Mouse (Mus musculus) neural tube, embryonic 12.5 days (tissue): ENCODE measurements at regions not wholly inside any gene's neighbourhood (a gene's known extent, or its start where the extent isn't known, plus 50 kb on each side); places are given as distances from the start of the nearest gene placed in this dataset.

Source experiments
- ATAC-seq: fragments of 200-750 bp; cut with Nextera tagmentation; 2 replicates; pipeline ENCODE4 v1.8.0; 2017; ENCODE audit warnings: low read depth, mild to moderate bottlenecking, moderate TSS enrichment, moderate library complexity; ENCODE audit not compliant: low FRiP score
- H3K27ac ChIP-seq: fragments of 300-500 bp; sonication (generic); 2 replicates; pipeline ENCODE4 v1.5.1; 2016
- H3K27me3 ChIP-seq: fragments of 300-500 bp; sonication (generic); replicated peaks from 2 replicates; pipeline ENCODE4 v1.6.1; 2016; ENCODE audit warnings: mild to moderate bottlenecking
- H3K36me3 ChIP-seq: fragments of 300-500 bp; sonication (generic); 2 replicates; pipeline ENCODE4 v1.6.1; 2016; ENCODE audit warnings: mild to moderate bottlenecking
- H3K4me1 ChIP-seq: fragments of 300-500 bp; sonication (generic); 2 replicates; pipeline ENCODE4 v1.6.1; 2016
- H3K4me2 ChIP-seq: fragments of 300-500 bp; sonication (generic); replicated peaks from 2 replicates; pipeline ENCODE4 v1.6.1; 2016; ENCODE audit warnings: mild to moderate bottlenecking
- H3K4me3 ChIP-seq: fragments of 300-500 bp; sonication (generic); 2 replicates; pipeline ENCODE4 v1.5.1; 2016
- H3K9ac ChIP-seq: fragments of 300-500 bp; sonication (generic); 2 replicates; pipeline ENCODE4 v1.6.1; 2016; ENCODE audit warnings: mild to moderate bottlenecking
- H3K9me3 ChIP-seq: fragments of 300-500 bp; sonication (generic); 2 replicates; pipeline ENCODE4 v1.6.1; 2016; ENCODE audit warnings: mild to moderate bottlenecking
- WGBS: fragments of 180-500 bp; shearing (Covaris S2); methylation state at CpG from one replicate; pipeline ENCODE4 v1.1.7; 2016; 5-methylcytosine and 5-hydroxymethylcytosine counted together

GRCm38 (mm10) chr4:106244826-106245510 is 71.0 kb upstream of the Usp24 start:
- H3K9ac ChIP-seq: no peak overlapping the region
- no peak for ATAC-seq
- H3K4me2 ChIP-seq: no peak overlapping the region
- H3K9me3 ChIP-seq: no peaks in the 10 kb centered on the region
- no peaks in the 10 kb centered on the region for H3K27me3 ChIP-seq
- 91% methylated on average over 9 of the region's 9 CpGs for WGBS
- no peak overlapping the region for H3K27ac ChIP-seq
- H3K4me3 ChIP-seq: no peak overlapping the region
- H3K36me3 ChIP-seq: no peaks in the 10 kb centered on the region
- no peaks in the 10 kb centered on the region for H3K4me1 ChIP-seq

- no peak for ATAC-seq
- 77% methylated on average over 2 of the region's 2 CpGs for WGBS
Observed at GRCm38 (mm10) chr4:106246695-106247094, 69.3 kb upstream of the Usp24 start.

GRCm38 (mm10) chr4:106247398-106247797 is 68.6 kb upstream of the Usp24 start:
- Histone ChIP-seq H3K27ac (no peak overlapping the region), H3K4me2 (no peak overlapping the region), H3K36me3 (no peaks in the 10 kb centered on the region), H3K4me3 (no peak overlapping the region), H3K9me3 (no peaks in the 10 kb centered on the region), H3K4me1 (no peaks in the 10 kb centered on the region), H3K27me3 (no peaks in the 10 kb centered on the region), H3K9ac (no peak overlapping the region)
- WGBS: 94% methylated on average over 5 of the region's 5 CpGs
- ATAC-seq: no peak

More at GRCm38 (mm10) chr4:106246695-106247094, 69.3 kb upstream of the Usp24 start:
- Histone ChIP-seq H3K27me3 (no peaks in the 10 kb centered on the region), H3K9ac (no peak overlapping the region), H3K4me3 (no peak overlapping the region), H3K27ac (no peak overlapping the region), H3K4me2 (no peak overlapping the region), H3K9me3 (no peaks in the 10 kb centered on the region), H3K4me1 (no peaks in the 10 kb centered on the region), H3K36me3 (no peaks in the 10 kb centered on the region)

DNA sequence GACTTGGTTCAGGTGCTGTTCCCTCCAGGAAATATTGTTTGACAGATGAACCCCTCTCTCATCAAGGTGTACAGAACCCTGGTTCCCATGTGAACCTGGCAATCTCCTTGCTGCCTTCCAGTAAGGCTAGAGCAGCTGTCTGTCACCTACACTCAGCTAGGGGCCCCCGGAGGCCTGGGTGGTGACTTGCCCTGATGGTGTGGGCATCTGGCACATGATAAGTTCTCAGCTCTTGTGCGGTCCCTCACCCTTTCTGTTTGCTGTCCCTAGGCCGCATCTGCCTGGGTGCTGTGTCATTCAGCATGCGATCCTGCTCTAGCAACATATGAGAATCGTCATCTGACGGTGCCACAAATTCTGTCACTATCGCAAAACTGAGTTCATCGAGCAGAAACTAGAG is 67.7 kb upstream of the Usp24 start:
- Histone ChIP-seq H3K4me2 (no peak overlapping the region), H3K27me3 (no peaks in the 10 kb centered on the region), H3K27ac (no peak overlapping the region), H3K4me1 (no peaks in the 10 kb centered on the region), H3K9me3 (no peaks in the 10 kb centered on the region), H3K36me3 (no peaks in the 10 kb centered on the region), H3K9ac (no peak overlapping the region), H3K4me3 (no peak overlapping the region)
- ATAC-seq: no peak
- 95% methylated on average over 8 of the region's 8 CpGs for WGBS

DNA sequence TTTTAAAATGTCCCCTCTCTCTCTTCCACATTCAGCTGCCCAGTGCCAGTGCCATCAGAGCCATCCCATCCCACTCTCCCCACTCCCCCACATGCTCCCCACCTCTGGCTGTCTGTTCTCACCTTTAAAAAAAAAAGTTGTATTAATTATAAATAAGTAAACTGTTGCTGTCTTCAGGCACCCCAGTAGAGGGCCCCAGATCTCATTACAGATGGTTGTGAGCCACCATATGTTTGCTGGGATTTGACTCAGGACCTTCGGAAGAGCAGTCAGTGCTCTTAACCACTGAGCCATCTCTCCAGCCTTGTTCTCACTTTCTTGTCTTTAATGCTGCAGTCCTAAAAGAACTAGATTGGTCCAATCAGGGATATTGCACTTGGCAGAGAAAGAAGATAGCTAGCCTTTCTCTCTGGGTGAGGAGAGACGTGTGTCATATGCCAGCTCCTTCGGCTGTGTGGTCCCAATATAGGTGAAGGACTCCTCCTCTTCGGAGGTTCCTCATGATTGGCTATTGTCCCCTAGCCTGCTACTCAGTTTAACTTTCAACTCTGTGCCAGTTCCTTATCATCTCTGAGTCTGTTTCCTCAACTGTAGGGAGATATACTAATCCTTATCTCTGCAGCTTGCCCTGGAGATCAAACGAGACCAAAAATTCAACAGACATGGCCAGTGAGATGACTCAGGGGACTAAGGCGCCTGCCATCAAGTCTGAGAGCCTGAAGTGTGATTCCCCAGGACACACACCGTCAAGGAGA is 66.8 kb upstream of the Usp24 start:
- H3K4me2 ChIP-seq: no peak overlapping the region
- 87% methylated on average over 7 of the region's 7 CpGs for WGBS

GRCm38 (mm10) chr4:106250048-106250447 is 66.0 kb upstream of the Usp24 start:
- WGBS: 92% methylated on average over 2 of the region's 2 CpGs
- H3K4me3 ChIP-seq: no peak overlapping the region
- no peaks in the 10 kb centered on the region for H3K9me3 ChIP-seq
- H3K9ac ChIP-seq: no peak overlapping the region
- no peaks in the 10 kb centered on the region for H3K27me3 ChIP-seq
- H3K4me2 ChIP-seq: no peak overlapping the region
- ATAC-seq: no peak
- H3K27ac ChIP-seq: no peak overlapping the region
- no peaks in the 10 kb centered on the region for H3K4me1 ChIP-seq
- H3K36me3 ChIP-seq: no peaks in the 10 kb centered on the region

More for the DNA sequence above, 66.8 kb upstream of the Usp24 start:
- ATAC-seq: no peak
- Histone ChIP-seq H3K4me3 (no peak overlapping the region), H3K9me3 (no peaks in the 10 kb centered on the region), H3K27ac (no peak overlapping the region), H3K27me3 (no peaks in the 10 kb centered on the region), H3K36me3 (no peaks in the 10 kb centered on the region), H3K9ac (no peak overlapping the region), H3K4me1 (no peaks in the 10 kb centered on the region)

DNA sequence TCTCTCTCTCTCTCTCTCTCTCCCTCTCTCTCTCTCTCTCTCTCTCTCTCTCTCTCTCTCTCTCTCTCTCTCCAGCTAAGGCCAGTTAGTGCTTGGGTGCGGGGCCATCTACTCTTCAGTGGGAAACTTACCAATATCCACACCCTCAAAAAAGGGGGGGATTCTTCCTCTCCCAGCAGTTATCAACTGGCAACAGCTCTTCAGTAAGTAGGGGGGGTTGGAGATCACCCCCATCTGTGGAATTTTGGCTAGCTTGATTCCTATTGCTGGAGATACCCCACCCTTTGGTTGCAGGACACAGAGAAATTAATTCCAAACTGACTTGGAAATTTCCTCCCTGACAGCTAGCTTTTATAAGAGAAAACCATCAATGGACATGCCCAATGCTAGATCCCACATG is 64.6 kb upstream of the Usp24 start:
- Histone ChIP-seq H3K36me3 (no peaks in the 10 kb centered on the region), H3K4me2 (no peak overlapping the region), H3K27me3 (no peaks in the 10 kb centered on the region), H3K4me1 (no peaks in the 10 kb centered on the region), H3K9me3 (no peaks in the 10 kb centered on the region), H3K9ac (no peak overlapping the region), H3K27ac (no peak overlapping the region), H3K4me3 (no peak overlapping the region)
- no peak for ATAC-seq
- WGBS: 92% methylated on average over 1 of the region's 1 CpGs

DNA sequence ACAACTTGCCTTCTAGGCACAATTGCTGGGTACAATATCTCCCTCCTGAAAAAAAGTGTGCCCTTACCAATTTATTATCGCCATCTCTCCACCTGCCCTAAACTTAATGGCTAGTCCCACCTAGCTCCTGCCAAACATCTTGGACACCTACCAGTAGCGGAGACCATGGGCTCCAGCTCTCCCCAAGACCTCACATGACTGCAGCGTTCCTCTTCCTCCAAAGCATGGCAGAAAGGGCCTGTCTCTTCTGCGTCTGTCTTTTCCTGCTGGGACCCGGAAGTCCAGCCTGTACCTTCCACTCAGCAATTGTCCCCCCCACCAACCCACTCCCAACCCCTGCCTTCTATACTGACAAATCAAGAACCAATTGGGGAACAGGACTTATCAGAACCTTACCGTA is 63.1 kb upstream of the Usp24 start:
- Histone ChIP-seq H3K9me3 (no peaks in the 10 kb centered on the region), H3K27ac (no peak overlapping the region), H3K4me2 (no peak overlapping the region), H3K36me3 (no peaks in the 10 kb centered on the region), H3K9ac (no peak overlapping the region), H3K27me3 (no peaks in the 10 kb centered on the region), H3K4me1 (no peaks in the 10 kb centered on the region), H3K4me3 (no peak overlapping the region)
- no peak for ATAC-seq
- 95% methylated on average over 6 of the region's 6 CpGs for WGBS

- H3K4me1 ChIP-seq: no peaks in the 10 kb centered on the region
- ATAC-seq: no peak
- H3K4me2 ChIP-seq: no peak overlapping the region
- H3K9ac ChIP-seq: no peak overlapping the region
- no peak overlapping the region for H3K4me3 ChIP-seq
- H3K36me3 ChIP-seq: no peaks in the 10 kb centered on the region
- no peaks in the 10 kb centered on the region for H3K27me3 ChIP-seq
- H3K9me3 ChIP-seq: no peaks in the 10 kb centered on the region
- WGBS: 89% methylated on average over 3 of the region's 3 CpGs
- H3K27ac ChIP-seq: no peak overlapping the region
Observed at GRCm38 (mm10) chr4:106254761-106255475, 61.1 kb upstream of the Usp24 start.

GRCm38 (mm10) chr4:106255959-106256609 is 59.9 kb upstream of the Usp24 start:
- Histone ChIP-seq H3K9me3 (no peaks in the 10 kb centered on the region), H3K36me3 (no peaks in the 10 kb centered on the region), H3K4me1 (no peaks in the 10 kb centered on the region), H3K27me3 (no peaks in the 10 kb centered on the region), H3K4me3 (no peak overlapping the region), H3K9ac (no peak overlapping the region), H3K27ac (no peak overlapping the region), H3K4me2 (no peak overlapping the region)
- no peak for ATAC-seq

DNA sequence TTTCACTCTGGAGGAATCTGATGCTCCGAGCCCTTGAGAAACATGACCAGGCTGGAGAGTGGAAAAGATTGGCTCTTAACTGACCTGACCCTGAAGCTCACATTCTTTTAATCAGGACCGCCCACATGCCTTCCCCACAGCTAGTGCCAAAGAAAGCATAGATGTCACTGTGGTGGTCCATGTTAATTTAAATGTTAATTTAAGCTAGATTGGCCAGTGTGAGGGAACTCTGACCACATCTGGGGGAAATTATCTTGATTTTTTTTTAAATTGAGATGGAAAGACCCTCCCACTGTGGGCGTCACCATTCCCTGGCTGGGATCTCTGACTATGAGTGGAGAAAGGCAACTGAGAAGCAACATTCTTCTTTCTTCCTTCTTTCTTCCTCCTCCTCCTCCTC is 54.6 kb upstream of the Usp24 start:
- Histone ChIP-seq H3K4me2 (no peak overlapping the region), H3K27me3 (no peaks in the 10 kb centered on the region), H3K4me1 (no peaks in the 10 kb centered on the region), H3K27ac (no peak overlapping the region), H3K9ac (no peak overlapping the region), H3K4me3 (no peak overlapping the region), H3K36me3 (no peaks in the 10 kb centered on the region), H3K9me3 (no peaks in the 10 kb centered on the region)
- WGBS: 90% methylated on average over 3 of the region's 3 CpGs
- ATAC-seq: no peak

DNA sequence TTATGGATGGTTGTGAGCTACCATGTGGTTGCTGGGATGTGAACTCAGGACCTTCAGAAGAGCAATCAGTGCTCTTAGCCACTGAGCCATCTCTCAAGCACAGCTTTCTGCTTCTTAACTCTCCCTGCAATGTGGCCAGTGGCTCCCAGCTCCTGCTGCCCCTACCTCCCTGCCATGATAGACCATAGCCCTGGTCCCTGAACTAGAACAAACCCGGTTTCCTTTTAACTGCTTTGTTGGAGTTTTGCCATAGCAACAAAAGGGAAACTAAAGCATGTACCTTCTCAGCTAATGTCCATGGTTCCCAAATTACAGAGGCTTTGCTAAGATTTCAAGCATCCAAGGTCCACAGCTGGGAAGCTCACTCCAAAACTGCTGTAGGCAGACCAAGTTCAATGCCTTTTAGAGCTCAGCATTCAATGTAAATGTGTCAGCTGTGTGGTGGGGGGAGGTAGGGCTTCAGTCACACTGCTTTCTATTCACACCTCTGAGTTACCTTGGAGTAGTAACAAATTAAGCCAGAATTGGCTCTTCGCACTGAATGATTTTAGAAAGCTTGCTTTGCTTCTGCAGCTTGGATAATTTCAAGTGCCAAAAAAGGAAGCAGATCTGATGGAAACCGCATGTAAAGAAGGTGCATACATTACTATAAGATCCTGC is 54.0 kb upstream of the Usp24 start:
- no peaks in the 10 kb centered on the region for H3K4me1 ChIP-seq
- H3K27me3 ChIP-seq: no peaks in the 10 kb centered on the region
- WGBS: 79% methylated on average over 3 of the region's 3 CpGs
- H3K4me3 ChIP-seq: no peak overlapping the region
- H3K36me3 ChIP-seq: no peaks in the 10 kb centered on the region
- H3K9ac ChIP-seq: no peak overlapping the region
- H3K9me3 ChIP-seq: no peaks in the 10 kb centered on the region
- no peak overlapping the region for H3K27ac ChIP-seq
- no peak for ATAC-seq
- H3K4me2 ChIP-seq: no peak overlapping the region
